Mouse (Mus musculus): ENCODE data around the gene Ezr.

Ezr gene

DNA sequence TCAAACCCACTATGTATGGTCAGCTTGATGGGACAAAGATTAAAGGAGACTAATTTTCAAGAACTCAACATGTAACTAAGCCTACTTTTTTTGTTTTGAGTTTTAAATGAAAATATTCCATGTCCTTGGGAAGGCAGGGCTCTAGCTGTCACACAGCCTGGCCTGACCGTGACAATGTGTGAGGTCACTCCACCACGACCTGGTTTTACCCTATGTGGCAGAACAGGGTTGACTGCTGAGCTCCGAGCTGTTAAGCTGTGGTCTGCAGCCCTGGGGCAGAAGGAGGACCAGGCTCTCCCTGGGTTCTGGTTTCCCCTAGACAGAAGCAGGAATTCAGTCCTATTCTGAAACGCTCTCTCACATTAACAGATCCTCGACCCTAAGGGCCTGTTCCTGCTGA lies 14.8 kb downstream of the Ezr start:
- DNase-seq = no peak

GRCm38 (mm10) chr17:6766823-6767222 lies 15.8 kb downstream of the Ezr start:
- no peak for DNase-seq

DNA sequence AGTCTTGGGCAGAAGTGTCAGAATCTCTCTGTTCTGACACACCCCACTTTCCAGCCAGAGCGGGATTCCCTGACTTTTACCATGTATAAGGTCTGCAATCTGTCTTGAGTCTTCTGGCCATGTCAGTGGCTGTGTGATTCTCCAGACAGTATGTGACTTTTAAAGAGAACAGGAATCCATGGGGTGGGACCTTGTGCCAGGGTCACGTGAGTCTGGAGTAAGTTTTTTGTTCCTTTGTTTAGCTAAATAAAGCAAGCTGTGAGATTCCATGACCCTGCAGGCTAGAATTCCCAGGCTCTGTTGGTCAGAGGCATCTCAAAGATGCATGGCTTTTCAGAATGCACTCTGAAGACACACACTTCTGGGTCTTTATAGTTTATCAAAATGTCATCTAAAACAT lies 16.7 kb downstream of the Ezr start:
- no peak for DNase-seq

GRCm38 (mm10) chr17:6764730-6765129 lies 17.9 kb downstream of the Ezr start:
- no peak for DNase-seq

- DNase-seq = no peak
Measured at GRCm38 (mm10) chr17:6764227-6764593, 18.4 kb downstream of the Ezr start.

GRCm38 (mm10) chr17:6763513-6764226 lies 18.9 kb downstream of the Ezr start:
- no peak for DNase-seq

DNA sequence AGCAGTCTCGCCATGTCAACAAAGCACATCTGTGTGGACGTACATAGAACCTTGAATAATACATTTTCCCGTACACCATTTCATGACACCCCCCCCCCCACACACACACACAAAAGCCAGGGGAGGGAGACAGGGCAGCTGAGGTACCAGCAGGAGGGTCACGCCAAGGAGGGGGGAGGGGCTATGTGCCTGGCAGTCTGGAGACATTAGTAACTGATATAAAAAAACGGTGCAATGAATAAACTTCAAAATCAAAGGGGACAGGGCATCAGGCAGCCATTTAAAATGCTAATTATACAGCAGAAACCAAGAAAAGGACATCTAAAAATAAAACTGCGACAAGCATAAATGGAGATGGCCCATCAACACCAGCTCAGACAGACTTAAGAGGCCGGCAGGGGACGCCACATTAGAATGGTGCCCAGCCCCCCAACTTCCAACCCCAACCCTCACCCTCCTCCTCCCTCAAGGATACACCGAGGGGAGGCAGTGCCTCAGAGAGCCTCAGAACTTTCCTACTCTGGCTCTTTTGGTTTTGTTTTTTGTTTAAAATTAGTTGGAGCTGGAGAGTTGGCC lies 22.8 kb downstream of the Ezr start:
- no peak for DNase-seq

DNA sequence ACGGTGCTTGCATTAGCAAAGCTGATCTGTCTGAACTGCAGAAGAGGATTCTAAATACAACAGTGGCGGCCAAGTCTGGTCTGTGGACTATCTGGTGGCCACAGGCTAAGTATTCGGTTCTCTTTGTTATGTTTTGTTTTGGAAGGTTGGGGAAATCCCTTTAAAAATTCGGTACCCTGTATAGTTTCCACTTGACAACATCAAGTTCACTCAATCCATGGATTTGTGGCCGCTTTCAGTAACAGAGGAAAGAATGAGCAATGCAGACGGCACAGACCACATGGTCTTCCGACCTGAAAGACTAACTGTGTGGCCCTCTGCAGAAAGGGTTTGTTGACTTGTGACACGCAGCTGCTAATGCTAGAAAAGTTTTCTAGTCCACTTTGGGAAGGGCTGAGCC lies 23.7 kb downstream of the Ezr start:
- no peak for DNase-seq

GRCm38 (mm10) chr17:6757902-6758301 lies 24.7 kb downstream of the Ezr start:
- no peak for DNase-seq

GRCm38 (mm10) chr17:6755873-6756272 lies 26.7 kb downstream of the Ezr start:
- DNase-seq = no peak

- DNase-seq = no peak
Measured at GRCm38 (mm10) chr17:6755176-6755575, 27.4 kb downstream of the Ezr start.

DNA sequence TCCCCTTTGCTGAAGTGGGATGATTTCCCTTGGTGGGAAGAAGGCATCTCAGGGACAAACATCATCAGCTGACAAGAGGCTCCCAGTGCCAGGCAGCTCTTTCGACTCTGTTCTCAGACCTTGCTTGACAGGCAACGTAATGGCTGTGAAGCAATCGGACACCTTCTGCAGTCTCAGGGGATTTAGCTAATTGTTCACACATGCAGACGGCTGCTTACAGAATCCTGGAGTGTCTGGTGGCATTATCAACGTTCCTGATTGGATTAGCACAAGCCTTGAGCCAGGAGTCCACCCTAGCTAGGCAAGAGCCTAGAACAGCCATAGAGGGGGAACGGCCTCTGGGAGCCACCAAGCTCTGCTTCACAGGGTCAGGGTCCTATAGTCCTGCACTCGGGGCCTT lies 30.2 kb downstream of the Ezr start:
- DNase-seq = peak; percentile 83

DNA sequence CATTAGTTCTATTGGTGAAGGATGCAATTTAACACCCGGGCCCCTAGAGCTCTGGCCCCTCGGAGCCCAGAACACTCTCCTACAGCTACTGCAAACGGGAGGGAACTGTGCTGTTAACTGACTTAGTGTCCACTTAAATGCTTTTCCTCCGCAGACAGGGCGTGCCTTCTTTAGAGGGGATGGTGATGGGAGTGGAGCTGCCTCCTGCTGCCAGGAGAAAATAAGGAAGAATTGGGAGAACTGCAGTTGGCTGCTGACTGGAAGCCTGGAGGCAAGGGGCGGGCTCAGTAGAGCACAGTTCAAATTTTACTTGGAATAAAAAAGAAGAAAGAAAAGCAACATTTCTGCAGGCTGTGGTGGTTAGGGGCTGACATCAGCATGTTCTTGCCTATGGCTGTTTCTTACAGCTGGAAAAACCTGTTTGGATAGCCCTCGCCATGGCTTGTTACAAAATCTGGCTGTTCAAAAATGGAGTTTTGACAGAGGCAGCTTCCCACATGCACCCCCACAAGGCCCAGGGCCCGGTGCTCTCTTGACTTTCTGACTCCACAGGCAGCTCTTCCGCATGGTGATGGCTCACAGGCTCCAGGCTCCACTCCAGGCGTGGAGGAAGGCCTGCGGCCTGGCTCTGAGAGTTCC lies 31.2 kb downstream of the Ezr start:
- peak; percentile 96 for DNase-seq

GRCm38 (mm10) chr17:6748779-6749464 lies 33.7 kb downstream of the Ezr start:
- peak; percentile 95 for DNase-seq

DNA sequence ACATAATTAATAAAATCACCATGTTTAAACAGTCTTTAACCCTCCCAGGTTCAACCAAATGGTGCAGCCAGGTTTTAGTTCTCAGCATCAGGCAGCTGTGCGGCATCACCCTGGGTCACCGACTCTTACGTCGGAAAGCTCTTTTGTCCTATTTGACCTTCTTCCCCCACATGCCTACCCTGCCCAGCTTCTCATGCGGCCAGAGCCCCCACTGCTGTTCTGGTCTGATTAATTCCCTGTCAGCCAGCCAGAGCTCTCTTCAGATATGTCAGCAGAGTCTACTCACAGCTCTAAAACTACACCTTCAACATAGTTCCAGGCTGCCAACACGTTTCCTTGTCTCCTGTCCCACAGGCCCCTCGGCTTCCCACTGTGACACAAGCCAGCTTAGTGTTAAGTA lies 35.1 kb downstream of the Ezr start:
- peak; percentile 93 for DNase-seq

GRCm38 (mm10) chr17:6746452-6747231 lies 35.9 kb downstream of the Ezr start:
- DNase-seq = peak; percentile 97

GRCm38 (mm10) chr17:6745975-6746374 lies 36.6 kb downstream of the Ezr start:
- peak; percentile 91 for DNase-seq

DNA sequence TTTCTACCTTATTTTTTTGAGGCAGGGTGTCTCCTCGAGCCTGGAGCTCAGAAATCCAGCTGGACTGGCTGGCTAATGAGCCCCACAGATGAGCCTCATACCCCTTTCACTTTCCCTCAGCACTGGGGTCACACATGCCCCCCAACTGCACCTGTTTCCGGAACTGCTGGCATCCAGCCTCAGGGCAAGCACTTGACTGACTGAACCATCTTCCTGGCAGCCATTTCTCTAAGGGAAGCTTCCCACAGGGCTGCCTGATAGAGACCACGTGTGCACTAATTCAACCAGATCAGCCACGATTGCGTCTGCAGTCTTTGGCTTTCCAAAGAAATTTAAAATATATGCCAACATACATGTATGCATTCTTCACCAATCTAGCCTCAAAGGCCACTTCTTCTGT lies 37.1 kb downstream of the Ezr start:
- DNase-seq = peak; percentile 74

GRCm38 (mm10) chr17:6744871-6745270 lies 37.7 kb downstream of the Ezr start:
- peak; percentile 88 for DNase-seq

- peak; percentile 86 for DNase-seq
Measured at GRCm38 (mm10) chr17:6744366-6744765, 38.2 kb downstream of the Ezr start.

DNA sequence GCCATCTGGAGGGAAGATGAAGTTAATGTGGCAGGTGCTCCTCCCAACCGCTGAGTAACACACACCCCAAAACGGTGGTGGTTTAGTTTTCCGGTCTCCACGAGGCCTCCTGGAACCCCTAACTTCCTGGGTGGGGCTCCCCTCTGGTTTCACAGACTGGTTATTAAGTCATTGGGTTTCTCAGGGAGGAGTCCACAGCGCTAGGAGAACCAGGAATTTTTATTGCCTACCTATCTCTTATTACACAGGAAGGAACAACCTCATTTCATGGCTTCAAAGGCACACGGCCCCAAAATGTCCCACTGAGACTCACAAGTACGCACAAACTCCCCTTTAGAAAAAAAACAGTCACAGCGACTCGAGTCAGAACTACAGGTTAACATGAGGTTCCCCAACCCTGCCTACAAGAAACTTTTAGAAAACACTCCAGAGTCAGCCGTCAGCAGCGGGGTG lies 38.8 kb downstream of the Ezr start:
- peak; percentile 90 for DNase-seq

DNA sequence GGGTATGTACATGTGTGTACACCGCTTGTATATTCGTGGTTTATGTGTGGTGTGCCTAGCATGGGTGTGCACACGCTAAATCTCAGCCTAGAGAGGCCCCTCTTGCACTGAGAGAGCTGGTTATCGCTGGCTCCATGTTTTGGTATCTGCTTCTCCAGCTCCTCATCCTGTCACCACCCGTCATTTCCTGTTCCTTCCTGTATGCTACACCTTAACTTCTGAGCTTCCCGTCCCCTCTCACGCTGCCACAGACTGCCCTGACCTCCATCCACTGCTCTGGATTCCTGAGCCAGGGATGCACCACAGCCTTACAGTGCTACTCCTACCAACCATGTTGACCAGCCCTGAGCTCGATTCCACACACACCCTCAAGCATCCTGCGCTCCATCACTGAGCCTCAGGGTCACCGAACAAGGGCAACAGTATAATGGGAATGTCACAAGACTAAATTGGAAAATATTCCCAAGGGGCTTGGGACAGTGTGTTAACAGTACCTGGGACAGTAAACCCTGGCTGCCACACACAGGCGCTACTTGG lies 39.5 kb downstream of the Ezr start:
- peak; percentile 86 for DNase-seq
